Mouse (Mus musculus) olfactory bulb, adult 2 months (tissue): ENCODE measurements around the gene Wdr45b. TPM values are rescaled to one million over a fixed set of nuclear protein-coding genes. Genes with fewer than 3 reads are reported as not detected.

Experiments
- H3K27ac ChIP-seq: fragments of 200-500 bp; 2 replicates; pipeline ENCODE4 v1.5.1; 2012; ENCODE audit warnings: low read depth, low read length; ENCODE audit not compliant: insufficient read depth
- H3K4me1 ChIP-seq: fragments of 200-500 bp; 2 replicates; pipeline ENCODE4 v1.6.1; 2012; ENCODE audit warnings: low read length; ENCODE audit not compliant: control insufficient read depth, insufficient read depth
- H3K4me3 ChIP-seq: fragments of 200-500 bp; 2 replicates; pipeline ENCODE4 v1.5.1; 2012; ENCODE audit warnings: mild to moderate bottlenecking, low read depth, low read length, moderate library complexity; ENCODE audit not compliant: insufficient read depth
- CTCF ChIP-seq: fragments of 200-500 bp; IDR thresholded peaks from 2 replicates; pipeline ENCODE4 v1.5.1; 2012; ENCODE audit warnings: low read depth, mild to moderate bottlenecking, low read length, moderate library complexity; ENCODE audit not compliant: insufficient read depth
- POLR2A ChIP-seq: fragments of 200-500 bp; IDR thresholded peaks from 2 replicates; pipeline ENCODE4 v1.6.1; 2012; ENCODE audit warnings: mild to moderate bottlenecking, low read depth, low read length, moderate library complexity; ENCODE audit not compliant: insufficient read depth
- WGBS: fragments of 180-500 bp; shearing (Covaris S2); methylation state at CpG from one replicate; pipeline ENCODE4 v1.1.7; 2018; 5-methylcytosine and 5-hydroxymethylcytosine counted together
- polyA plus RNA-seq: library from polyadenylated mRNA; stranded (reverse); fragments of >200 nt; gene quantifications from 2 replicates; pipeline ENCODE4 v1.2.4, GENCODE M21; 2012; ENCODE audit warnings: low replicate concordance; ENCODE audit not compliant: missing spikeins, insufficient read depth, insufficient read length

Gene Wdr45b
- not detected in 2 replicates for polyA plus RNA-seq

GRCm38 (mm10) chr11:121354091-121354707 lies at the start of gene Wdr45b:
TSS of gene Wdr45b (minus strand) at chr11:121354445.
- peak within 1 kb of the TSS; percentile 89 for H3K4me3 ChIP-seq
- WGBS, result under 1% methylated on average over 69 of the region's 69 CpGs
- H3K27ac ChIP-seq, result peak within 1 kb of the TSS; percentile 84
- 0 out of 2 replicates have a peak, but pooled peaks have one; percentile 5 for TF ChIP-seq CTCF
- peak; percentile 74 for TF ChIP-seq POLR2A
- H3K4me1 ChIP-seq, result peaks cover 2% of the 10 kb centered on the region; the same call in 1 of the 2 replicates

- Histone ChIP-seq H3K27ac (no peak overlapping the region), H3K4me1 (peaks cover 3% of the 10 kb centered on the region; the same call in 1 of the 2 replicates), H3K4me3 (no peak overlapping the region)
- TF ChIP-seq POLR2A, result no peak
- TF ChIP-seq CTCF, result no peak
- WGBS, result 93% methylated on average over 3 of the region's 3 CpGs
These were observed 38.2 kb upstream of the Wdr45b start for GRCm38 (mm10) chr11:121392405-121392804.

- H3K4me1 ChIP-seq, result peaks cover 3% of the 10 kb centered on the region; the same call in 1 of the 2 replicates
- no peak overlapping the region for H3K27ac ChIP-seq
- 53% methylated on average over 3 of the region's 3 CpGs for WGBS
- TF ChIP-seq POLR2A (no peak), CTCF (no peak)
- H3K4me3 ChIP-seq, result no peak overlapping the region
These were observed 36.5 kb upstream of the Wdr45b start for GRCm38 (mm10) chr11:121390793-121391192.

- WGBS, result 7% methylated on average over 6 of the region's 6 CpGs
- peak overlapping the region; percentile 73; the same call in 1 of the 2 replicates for H3K4me3 ChIP-seq
- peaks cover 3% of the 10 kb centered on the region; the same call in 1 of the 2 replicates for H3K4me1 ChIP-seq
- peak overlapping the region; percentile 17 for H3K27ac ChIP-seq
- no peak for TF ChIP-seq CTCF
These were observed 34.3 kb upstream of the Wdr45b start for GRCm38 (mm10) chr11:121388554-121388945.

GRCm38 (mm10) chr11:121387750-121388553 lies 33.7 kb upstream of the Wdr45b start, which contains the start of gene Rab40b:
TSS of gene Rab40b (minus strand) at chr11:121388251.
- WGBS, result under 1% methylated on average over 61 of the region's 61 CpGs
- Histone ChIP-seq H3K27ac (peak within 1 kb of the TSS; percentile 87), H3K4me3 (peak within 1 kb of the TSS; percentile 73), H3K4me1 (peaks cover 3% of the 10 kb centered on the region; the same call in 1 of the 2 replicates)
- TF ChIP-seq POLR2A (peak; percentile 75), CTCF (no peak)

- TF ChIP-seq CTCF (no peak), POLR2A (no peak)
- peaks cover 10% of the 10 kb centered on the region for H3K4me1 ChIP-seq
- peak overlapping the region; percentile 94 for H3K27ac ChIP-seq
- WGBS, result 25% methylated on average over 6 of the region's 6 CpGs
- H3K4me3 ChIP-seq, result no peak overlapping the region
These were observed 26.0 kb upstream of the Wdr45b start for GRCm38 (mm10) chr11:121380294-121380693.

- H3K27ac ChIP-seq, result no peak overlapping the region; the same call in 1 of the 2 replicates
- TF ChIP-seq POLR2A (no peak), CTCF (no peak)
- H3K4me3 ChIP-seq, result no peak overlapping the region
- H3K4me1 ChIP-seq, result peaks cover 13% of the 10 kb centered on the region
These were observed 24.4 kb upstream of the Wdr45b start for GRCm38 (mm10) chr11:121378644-121379043.

GRCm38 (mm10) chr11:121373305-121373704 lies 19.1 kb upstream of the Wdr45b start:
- no peak overlapping the region for H3K4me3 ChIP-seq
- TF ChIP-seq CTCF, result no peak
- TF ChIP-seq POLR2A, result no peak
- WGBS, result 36% methylated on average over 6 of the region's 6 CpGs
- H3K27ac ChIP-seq, result no peak overlapping the region
- H3K4me1 ChIP-seq, result peaks cover 13% of the 10 kb centered on the region
